Mouse (Mus musculus): ENCODE results near the gene Aqp3. TPM values are rescaled to one million over a fixed set of nuclear protein-coding genes. Genes with fewer than 3 reads are reported as not detected.

Aqp3 gene
- under 1 TPM; 0.63 to 0.76 TPM for total RNA-seq (2021)
- long read RNA-seq, experiment 1, partial matches to known transcripts = 1 of 1 reads
- long read RNA-seq, experiment 1, other reads (novel, unspliced or antisense) = 0 of 1 reads
- long read RNA-seq, experiment 2, transcript Aqp3-201 (6 exons, 1,765 nt) = major isoform, 5 of 7 reads
- long read RNA-seq, experiment 2, partial matches to known transcripts = 0 of 7 reads
- long read RNA-seq, experiment 2, other reads (novel, unspliced or antisense) = 2 of 7 reads

DNA sequence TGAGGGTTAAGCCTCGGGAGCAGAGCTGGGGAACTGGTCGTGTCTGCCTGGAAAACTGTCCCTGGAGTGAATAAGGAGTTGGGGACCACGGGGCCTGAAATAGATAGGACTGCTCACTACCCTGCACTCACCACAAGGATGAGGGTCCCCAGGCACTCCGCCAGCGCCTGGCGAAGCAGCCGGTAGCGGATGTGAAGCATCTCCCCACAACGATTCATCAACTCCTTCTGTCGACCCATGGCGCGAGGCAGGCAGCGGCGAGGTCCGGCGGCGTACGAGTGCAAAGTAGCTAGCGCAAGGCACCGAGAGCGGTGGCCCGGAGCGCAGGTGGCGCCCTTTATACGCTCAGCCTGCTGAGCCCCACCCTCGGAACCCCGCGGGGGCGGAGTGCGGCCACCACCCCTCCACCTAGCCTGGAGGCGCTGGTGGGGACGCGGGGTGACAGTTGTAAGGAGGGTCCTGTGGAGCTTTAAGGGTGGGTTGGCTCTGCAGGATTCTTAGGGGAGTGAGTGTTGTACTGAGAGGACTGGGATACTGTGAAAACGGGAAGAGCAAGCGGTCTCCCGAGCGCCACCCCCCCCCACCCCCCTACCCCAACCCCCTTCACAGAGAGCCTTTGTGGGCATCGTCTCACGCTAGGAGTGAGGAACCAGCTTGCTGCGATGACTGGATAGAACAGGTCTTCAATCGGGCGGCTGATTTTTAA, at the start of gene Aqp3:
TSS of gene Aqp3 (minus strand) at position 313 of the 706 bp plus-strand sequence.
- peak; percentile 58 for DNase-seq

DNA sequence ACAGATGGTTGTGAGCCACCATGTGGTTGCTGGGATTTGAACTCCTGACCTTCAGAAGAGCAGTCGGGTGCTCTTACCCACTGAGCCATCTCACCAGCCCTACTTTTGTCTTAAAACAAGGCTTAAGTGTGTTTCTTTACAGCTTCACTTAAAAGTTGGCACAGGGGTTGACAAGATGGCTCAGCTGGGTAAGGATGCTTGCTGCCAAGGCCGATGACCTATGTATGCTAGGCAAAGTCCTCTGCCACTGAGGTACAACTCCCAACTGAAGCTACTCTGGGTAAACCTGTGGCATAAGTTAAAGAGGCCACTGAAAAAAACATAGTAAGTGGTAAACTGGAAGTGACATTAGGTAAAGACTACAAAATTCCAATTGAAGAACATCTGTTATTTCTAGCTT, 44.6 kb upstream of the Aqp3 start:
- no peak for DNase-seq

GRCm38 (mm10) chr4:41140174-41140875, 42.3 kb upstream of the Aqp3 start:
- peak; percentile 45 for DNase-seq

DNA sequence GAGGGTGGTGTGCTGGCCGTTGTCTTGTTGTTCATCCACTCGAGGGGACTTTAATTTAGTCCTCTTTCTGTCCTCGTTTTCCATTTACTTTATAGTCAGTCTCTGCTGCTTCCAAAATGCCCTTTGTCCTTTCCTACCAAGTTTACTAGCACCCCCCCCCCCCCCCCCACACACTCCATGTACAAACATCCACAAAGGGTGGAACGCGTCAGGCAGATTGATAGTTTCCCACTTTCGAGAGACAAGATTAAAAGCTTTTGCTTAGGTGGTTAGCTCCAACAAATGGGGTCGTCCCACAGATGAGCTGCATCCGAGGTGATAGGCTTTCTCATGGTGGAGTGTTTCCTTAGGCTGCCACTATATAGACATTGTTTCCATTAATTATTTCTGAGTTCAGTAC, 38.8 kb upstream of the Aqp3 start:
- DNase-seq = no peak

DNA sequence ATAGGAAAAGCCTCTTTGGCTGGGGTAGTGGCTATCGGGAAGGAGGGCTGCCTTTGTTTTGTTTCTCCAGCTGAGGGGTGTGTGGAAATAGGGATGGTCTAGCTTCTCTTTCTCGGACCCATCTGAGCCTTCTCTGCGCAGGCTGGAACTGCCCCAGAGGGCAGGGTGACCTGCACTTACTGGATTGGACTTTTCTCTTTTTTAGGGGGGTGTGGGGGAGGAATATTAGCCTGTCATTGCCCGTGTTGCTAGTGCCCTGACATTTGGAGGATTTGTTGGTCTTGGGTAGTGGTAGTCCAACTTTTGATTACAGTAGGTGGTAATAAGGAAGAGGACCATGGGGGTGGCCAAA, 38.4 kb upstream of the Aqp3 start:
- DNase-seq = peak; percentile 63

DNA sequence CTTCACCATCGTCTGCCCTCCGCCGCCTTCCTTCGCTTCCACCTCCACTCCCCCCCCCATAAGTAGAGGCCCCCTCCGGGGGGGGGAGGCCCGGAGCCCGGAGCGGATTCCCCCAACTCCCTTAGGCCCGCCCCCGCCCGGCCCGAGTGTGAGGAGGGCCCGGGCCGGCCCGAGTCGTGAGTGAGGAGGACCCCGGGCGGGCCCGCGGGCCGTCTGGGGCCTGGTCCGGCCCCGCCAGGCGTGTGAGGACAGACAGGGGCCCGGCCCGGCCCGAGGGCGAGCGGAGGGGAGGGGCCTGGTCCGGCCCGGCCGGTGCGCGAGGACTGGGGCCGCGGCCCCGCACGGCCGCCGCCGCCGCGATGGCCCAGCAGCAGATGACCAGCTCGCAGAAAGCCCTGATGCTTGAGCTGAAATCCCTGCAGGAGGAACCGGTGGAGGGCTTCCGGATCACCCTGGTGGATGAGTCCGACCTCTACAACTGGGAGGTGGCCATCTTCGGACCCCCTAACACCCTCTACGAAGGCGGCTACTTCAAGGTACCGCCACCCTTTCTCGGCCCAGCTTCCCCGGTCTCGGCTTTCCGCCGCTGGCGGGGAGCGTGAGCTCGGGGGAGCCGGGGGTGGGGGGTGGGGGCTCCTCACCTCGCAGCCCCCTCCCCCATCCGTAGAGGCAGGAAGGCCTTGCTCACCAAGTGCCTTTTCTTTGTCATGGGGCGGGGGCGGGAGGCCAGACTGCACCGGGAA, 37.9 kb upstream of the Aqp3 start, which contains the start of gene Ube2r2:
TSS of gene Ube2r2 (plus strand) at position 33 of the 743 bp plus-strand sequence.
- peak; percentile 77 for DNase-seq

GRCm38 (mm10) chr4:41134935-41135710, 37.1 kb upstream of the Aqp3 start:
- DNase-seq = peak; percentile 87

DNA sequence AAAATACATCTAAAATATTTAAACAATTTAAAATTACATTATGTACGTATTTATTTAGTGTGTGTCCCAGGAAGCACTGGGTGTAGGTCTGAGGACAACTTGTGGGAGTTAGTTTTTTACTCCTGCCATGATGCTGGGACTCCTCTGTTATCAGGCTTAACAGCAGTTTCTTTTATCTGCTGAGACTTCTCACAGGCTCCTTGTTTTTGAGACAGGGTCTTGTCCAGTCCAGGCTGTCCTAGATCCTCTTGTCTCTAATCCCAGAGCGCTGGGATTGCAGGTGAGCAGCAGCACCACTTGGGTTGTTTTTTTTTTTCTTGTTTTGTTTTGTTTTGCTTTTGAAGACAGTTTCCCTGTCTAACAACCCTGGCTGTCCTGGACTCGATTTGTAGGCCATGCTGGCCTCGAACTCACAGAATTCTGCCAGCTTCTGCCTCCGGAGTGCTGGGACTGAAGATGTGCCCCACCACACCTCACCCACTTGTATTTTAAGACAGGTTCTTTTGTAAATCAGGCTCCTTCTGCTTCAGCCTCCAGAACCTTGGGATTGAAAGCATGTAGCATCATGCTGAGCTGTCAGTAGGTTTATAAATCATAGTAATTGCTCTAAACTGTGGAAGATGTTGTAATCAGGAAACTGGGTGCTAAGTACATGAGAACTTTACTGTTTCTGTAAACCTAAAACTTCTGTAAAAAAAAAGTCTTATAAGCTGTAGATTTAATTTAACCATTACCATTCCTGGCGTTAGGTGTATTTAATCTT, 35.7 kb upstream of the Aqp3 start:
- no peak for DNase-seq

DNA sequence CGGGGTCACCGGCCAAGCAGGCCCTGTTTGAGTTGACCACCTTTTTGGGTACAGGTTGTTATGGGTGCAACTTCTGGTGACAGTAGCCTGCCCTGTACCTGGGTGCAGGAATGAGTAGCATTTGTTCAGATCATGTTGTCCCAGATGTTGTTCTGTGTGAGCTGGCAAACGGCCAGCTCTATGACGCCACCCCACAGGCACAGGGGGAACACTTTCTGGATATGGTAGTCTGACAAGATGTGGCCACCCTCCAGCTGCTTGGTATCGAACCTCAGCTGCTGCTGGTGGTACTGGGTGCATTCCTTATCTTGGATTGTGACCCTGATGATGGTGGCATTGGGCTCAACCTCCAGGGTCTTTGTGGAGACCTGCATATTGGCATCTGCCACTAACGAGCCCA, 34.5 kb upstream of the Aqp3 start:
- DNase-seq = no peak

DNA sequence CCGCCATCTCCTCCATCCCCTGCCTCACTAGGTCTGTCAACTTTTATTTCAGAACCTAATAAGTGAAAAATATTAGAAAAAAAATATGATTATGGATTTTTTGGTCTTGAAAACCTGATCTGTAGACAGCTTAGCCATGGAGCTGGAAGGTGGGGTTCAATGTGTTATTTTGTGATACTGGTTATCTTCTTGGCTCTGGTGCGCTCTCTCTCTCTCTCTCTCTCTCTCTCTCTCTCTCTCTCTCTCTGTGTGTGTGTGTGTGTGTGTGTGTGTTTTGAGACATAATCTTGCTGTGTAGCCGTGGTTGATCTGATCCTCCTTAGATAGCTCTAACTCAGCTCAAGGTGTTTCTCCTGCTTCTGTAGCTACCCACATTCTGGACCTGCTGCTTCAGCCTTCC, 31.9 kb upstream of the Aqp3 start:
- no peak for DNase-seq

GRCm38 (mm10) chr4:41129406-41129805, 31.4 kb upstream of the Aqp3 start:
- DNase-seq = peak; percentile 71

DNA sequence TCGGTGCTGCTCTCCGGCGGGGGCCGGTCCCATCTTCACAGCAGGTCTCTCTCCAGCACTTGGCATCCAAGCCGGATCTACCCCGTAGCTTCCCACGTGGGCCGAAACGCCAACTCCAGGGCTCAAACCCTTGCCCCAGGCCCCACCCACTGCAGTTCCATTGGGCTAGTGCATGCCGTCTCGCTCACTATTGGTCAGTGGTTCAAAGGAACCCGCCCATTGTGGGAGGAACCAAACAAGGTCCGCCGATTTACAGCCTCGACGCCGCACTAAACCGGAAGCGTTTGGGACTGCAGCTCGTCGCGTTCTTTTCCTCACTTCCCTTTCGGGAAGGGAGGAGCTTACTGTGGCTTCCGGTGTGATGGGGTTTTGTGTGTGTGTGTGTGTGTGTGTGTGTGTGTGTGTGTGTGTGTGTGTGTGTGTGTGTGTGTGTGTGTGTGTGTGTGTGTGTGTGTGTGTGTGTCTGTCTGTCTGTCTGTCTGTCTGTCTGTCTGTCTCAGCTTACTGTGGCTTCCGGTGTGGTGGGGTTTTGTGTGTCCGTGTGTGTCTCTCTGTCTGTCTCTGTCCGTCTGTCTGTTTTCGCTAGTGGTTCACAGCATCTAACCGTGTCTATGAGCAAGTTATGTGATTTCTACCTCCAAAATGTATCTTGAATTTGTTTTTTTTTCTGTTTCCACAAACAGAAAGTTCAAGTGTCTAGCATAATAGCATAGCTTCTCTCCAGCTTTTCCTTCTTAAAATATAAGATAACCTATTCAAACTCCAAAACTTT, 26.4 kb upstream of the Aqp3 start, which contains the start of gene Nol6:
TSS of gene Nol6 (minus strand) at position 276 of the 772 bp plus-strand sequence.
- peak; percentile 98 for DNase-seq

GRCm38 (mm10) chr4:41118706-41119292, 20.8 kb upstream of the Aqp3 start:
- DNase-seq = peak; percentile 84

GRCm38 (mm10) chr4:41116817-41117216, 18.8 kb upstream of the Aqp3 start:
- DNase-seq = no peak

GRCm38 (mm10) chr4:41115793-41116192, 17.8 kb upstream of the Aqp3 start:
- no peak for DNase-seq

GRCm38 (mm10) chr4:41115074-41115473, 17.1 kb upstream of the Aqp3 start:
- no peak for DNase-seq

DNA sequence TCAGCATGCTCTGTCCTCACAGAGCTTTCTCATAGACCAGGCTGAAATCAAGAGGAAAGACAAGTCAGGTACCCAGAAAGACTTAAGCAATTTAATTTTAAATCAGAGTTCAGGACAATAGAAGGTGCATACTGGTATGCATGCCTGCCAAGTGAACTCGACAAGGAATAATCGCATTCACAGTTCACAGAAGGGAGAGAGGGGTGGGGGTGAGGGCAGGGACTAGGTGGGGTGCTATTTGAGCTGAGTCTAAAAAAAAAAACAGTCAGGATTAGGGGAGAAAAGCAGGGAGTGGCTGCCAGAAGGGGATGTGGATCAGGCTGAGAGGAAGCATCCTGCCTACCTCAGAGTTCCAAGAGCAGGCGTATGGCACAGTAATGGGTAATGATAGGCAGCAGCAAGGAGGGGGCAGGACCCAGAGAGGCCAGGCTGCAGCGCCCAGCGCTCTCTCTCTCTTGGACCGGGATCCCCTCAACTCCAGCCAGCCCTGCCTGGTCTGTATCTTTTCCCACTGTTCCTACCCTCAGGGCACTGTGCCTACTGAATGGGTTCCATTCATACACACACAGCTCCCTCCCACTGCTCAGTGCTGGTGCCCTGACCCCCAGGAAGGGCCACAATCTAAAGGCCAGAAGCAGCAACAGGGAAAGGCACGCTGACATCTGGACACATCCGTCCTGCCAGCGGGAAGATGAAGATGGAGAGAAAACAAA, 16.5 kb upstream of the Aqp3 start:
- DNase-seq = no peak

- no peak for DNase-seq
These were observed 10.9 kb upstream of the Aqp3 start for GRCm38 (mm10) chr4:41108717-41109425.
